Mouse (Mus musculus) kidney, adult 2 months (tissue): Measurements from ENCODE around the gene Ttll3.

ENCODE experiments used
- CTCF ChIP-seq: fragments of 200-500 bp; conservative IDR thresholded peaks from 2 replicates; pipeline ENCODE4 v1.5.1; 2011; ENCODE audit warnings: low read depth, mild to moderate bottlenecking, control low read depth, low read length, moderate library complexity, mixed read lengths; ENCODE audit not compliant: insufficient read depth, insufficient read length
- POLR2A ChIP-seq: fragments of 200-500 bp; IDR thresholded peaks from one replicate; pipeline ENCODE4 v1.6.1; 2011; ENCODE audit warnings: low read depth, low read length, control low read depth

DNA sequence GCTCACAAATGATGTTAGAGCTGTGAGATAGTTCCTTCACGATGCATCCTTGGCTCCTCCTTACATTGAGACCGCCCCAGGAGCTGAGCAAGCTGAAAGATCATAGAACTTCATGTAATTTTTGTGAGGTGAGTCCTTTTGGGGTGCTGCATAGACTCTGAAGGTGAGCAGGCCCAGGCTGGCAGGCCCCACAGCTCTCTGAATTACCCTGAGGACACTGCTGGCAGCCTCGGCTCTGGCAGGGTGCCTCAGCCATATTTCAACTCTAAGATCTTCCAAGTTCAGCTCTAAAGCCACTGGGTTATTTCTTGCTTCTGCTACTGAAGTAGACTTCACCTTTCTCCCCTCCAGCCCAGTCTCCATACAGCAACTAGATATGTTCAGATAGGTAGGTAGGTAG is 51.6 kb downstream of the Ttll3 start:
- no peak for TF ChIP-seq POLR2A
- no peak for TF ChIP-seq CTCF
